Mouse (Mus musculus): ENCODE data around the gene Map4k3. TPM values are rescaled to one million over a fixed set of nuclear protein-coding genes. Genes with fewer than 3 reads are reported as not detected.
"Not testable (repeated sequence)": the region's sequence is repeated elsewhere in the genome, so short reads cannot be mapped to it uniquely, and the experiment has no call there.

Map4k3 gene
- polyA plus RNA-seq, 1 experiment from 2014 or later: 23.5 TPM

DNA sequence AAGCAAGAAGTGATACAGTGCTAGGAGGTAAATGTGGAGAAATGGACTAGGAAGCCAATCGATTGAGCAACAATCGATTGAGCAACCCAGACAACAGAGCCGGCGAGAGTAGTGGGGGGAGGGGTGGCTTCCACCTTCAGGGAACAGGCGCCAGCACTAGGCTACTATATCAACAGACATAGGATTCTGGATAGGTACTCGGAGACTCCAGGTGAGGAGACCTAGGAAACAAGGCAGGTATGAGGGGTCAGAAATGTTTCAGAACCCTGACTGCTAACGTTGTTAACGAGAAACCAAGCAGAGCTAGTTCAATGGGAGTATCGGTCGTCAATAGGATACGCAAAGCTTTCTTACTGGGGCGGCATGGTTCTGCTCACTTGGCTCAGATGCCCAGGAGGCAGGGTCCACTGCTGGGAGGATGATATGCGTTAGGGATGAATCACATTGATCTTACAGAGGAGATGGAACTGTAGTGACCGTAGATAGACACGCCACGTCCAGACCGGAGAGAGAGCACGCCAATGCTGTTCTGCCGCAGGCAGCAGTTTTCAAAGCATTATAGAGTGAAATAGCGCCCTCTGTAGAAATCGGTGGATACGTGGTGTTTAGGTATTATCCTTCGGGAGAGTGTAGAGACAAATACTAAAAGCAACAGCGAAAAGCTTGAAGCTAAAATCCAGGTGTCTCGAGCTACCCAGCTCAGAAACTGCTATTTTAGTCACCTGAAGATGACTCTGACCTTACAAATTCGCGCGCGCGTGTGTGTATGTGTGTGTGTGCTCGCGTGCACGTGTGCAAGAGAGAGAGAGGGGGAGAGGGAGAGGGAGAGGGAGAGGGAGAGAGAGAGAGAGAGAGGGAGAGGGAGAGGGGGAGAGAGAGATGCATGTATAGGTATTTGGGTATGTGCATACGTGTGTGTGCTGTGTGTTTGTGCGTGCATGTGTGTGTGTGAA lies 174.7 kb downstream of the Map4k3 start:
- Histone ChIP-seq H3K4me3 (replicated peaks) (peak overlapping the region; percentile 59), H3K27ac (peak overlapping the region; percentile 79), H3K27me3 (no peaks in the 10 kb centered on the region), H3K9me3 (no peaks in the 10 kb centered on the region), H3K4me1 (replicated peaks) (peaks cover 11% of the 10 kb centered on the region; the same call in 1 of the 2 replicates), H3K4me2 (replicated peaks) (peak overlapping the region; percentile 60), H3K9ac (replicated peaks) (peak overlapping the region; percentile 71), H3K36me3 (peaks cover 10% of the 10 kb centered on the region)
- peak; percentile 92 for ATAC-seq
- WGBS: 4% methylated on average over 35 of the region's 35 CpGs

DNA sequence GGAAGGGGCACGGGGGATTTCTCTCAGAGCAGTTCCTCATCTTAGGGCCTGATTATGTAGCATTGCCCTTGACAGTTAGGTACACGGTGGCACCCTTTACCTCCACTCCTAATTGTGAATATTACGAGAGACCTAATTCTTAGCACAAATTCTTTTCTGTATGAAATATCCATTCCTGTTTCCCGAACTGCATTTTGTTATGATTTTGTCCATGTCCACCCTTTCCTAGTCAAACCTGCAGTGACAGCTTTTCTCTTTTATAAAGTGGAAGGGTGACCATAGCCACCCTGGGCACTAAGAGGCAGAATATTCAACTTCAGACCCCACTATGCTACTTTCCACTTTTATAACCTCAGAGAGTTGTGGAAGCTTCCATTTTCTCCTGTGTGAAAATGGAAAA lies 175.6 kb downstream of the Map4k3 start:
- H3K9ac ChIP-seq (replicated peaks): no peak overlapping the region

DNA sequence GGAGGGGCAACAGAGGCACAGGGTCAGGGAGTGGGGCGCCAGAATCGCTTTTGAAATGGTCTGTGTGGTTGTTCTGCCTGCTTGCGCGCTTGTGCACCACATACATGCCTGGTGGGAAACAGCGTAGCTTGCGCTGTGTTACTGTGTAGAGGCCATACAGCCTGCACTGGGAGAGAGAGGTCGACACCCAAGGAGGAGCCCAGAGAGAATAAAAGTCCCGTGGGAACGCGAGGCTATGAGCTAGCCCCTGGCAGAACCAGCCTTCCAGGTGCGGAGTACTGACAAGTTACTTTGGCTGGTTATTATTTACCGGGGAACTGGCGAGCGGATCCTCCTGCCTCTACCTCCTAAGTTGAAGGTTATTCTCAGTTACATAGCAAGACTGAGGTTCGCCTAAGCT lies 177.3 kb downstream of the Map4k3 start:
- Histone ChIP-seq H3K9me3 (no peaks in the 10 kb centered on the region), H3K4me1 (replicated peaks) (peaks cover 11% of the 10 kb centered on the region; the same call in 1 of the 2 replicates), H3K4me3 (replicated peaks) (no peak overlapping the region), H3K36me3 (0 out of 2 replicates have a peak, but pooled peaks cover 4% of the 10 kb centered on the region), H3K4me2 (replicated peaks) (no peak overlapping the region), H3K9ac (replicated peaks) (no peak overlapping the region), H3K27ac (no peak overlapping the region), H3K27me3 (no peaks in the 10 kb centered on the region)
- ATAC-seq: no peak
- 82% methylated on average over 15 of the region's 15 CpGs for WGBS

More for the DNA sequence above, 175.6 kb downstream of the Map4k3 start:
- H3K4me2 ChIP-seq (replicated peaks): peak overlapping the region; percentile 60
- no peaks in the 10 kb centered on the region for H3K9me3 ChIP-seq
- H3K27me3 ChIP-seq: no peaks in the 10 kb centered on the region
- H3K36me3 ChIP-seq: peaks cover 10% of the 10 kb centered on the region
- WGBS: 76% methylated on average over 4 of the region's 4 CpGs
- no peak for ATAC-seq
- H3K27ac ChIP-seq: peak overlapping the region; percentile 79; the same call in 1 of the 2 replicates
- H3K4me3 ChIP-seq (replicated peaks): peak overlapping the region; percentile 59
- peaks cover 11% of the 10 kb centered on the region; the same call in 1 of the 2 replicates for H3K4me1 ChIP-seq (replicated peaks)

DNA sequence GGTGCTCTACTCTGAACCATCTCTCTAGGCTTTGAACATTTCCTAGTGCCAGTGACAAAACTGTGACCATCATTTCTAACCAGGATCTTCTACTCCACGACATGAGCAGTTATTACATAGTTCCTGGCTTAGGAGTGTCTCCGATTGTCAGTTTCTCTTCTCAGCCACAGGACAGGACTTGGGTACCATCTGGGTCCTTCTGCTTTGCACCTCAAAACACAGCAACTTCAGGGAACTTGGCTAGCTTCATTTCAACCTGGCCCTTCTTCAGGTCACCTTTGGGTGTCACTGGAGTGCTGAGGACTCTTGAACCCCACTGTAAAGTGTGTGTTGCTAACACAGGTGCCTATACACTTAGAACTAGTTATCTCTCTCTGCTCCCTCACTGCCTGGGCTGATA lies 181.4 kb downstream of the Map4k3 start:
- no peaks in the 10 kb centered on the region for H3K36me3 ChIP-seq
- no peak overlapping the region for H3K4me2 ChIP-seq (replicated peaks)
- 97% methylated on average over 2 of the region's 2 CpGs for WGBS
- H3K4me3 ChIP-seq (replicated peaks): no peak overlapping the region
- no peak overlapping the region for H3K27ac ChIP-seq
- no peak for ATAC-seq
- H3K27me3 ChIP-seq: no peaks in the 10 kb centered on the region
- H3K4me1 ChIP-seq (replicated peaks): no peaks in the 10 kb centered on the region
- no peaks in the 10 kb centered on the region for H3K9me3 ChIP-seq
- H3K9ac ChIP-seq (replicated peaks): no peak overlapping the region

DNA sequence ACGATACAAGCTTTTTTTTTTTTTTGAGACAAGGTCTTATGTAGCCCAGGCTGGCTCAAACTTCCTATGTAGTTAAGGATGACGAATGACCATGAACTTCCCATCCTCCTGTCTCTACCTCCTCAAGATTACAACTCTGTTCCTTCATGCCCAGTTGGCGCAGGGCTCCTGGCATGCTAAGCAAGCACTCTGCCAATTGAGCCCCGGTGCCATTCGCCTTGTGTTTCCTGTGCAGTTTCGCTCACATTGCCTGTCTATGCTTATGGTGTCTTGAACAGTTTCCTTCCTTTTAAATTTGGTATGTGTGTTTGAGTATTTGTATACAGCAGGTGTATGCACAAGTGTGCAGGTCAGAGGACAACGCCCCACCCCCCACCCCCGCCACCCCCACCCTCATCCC lies 182.1 kb downstream of the Map4k3 start:
- Histone ChIP-seq H3K9me3 (no peaks in the 10 kb centered on the region), H3K9ac (replicated peaks) (no peak overlapping the region), H3K27ac (no peak overlapping the region), H3K4me2 (replicated peaks) (no peak overlapping the region), H3K4me1 (replicated peaks) (no peaks in the 10 kb centered on the region), H3K36me3 (no peaks in the 10 kb centered on the region), H3K27me3 (no peaks in the 10 kb centered on the region), H3K4me3 (replicated peaks) (no peak overlapping the region)
- ATAC-seq: no peak
- 92% methylated on average over 8 of the region's 8 CpGs for WGBS

DNA sequence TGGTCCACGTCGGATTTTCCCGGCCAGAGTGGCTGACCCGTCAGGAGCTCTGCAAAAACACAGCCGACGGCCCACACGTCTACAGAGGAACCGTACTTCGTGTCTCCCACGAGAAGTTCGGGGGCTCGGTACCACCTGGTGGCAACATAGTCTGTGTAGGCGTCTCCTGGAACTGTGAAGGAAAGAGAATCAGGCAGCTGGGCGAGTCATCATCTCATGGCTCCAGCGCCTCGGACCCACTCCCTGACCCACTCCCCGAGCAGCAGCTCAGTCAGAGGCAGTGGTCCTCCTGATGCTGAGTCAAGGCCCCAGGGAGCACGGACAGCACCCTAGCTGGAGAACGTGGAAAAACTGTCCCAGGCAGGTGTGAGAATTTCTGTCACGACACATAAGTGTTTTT lies 184.6 kb downstream of the Map4k3 start:
- no peak for ATAC-seq
- no peak overlapping the region for H3K27ac ChIP-seq
- WGBS: 92% methylated on average over 20 of the region's 20 CpGs
- no peaks in the 10 kb centered on the region for H3K36me3 ChIP-seq
- no peak overlapping the region for H3K4me2 ChIP-seq (replicated peaks)
- H3K9me3 ChIP-seq: no peaks in the 10 kb centered on the region
- no peak overlapping the region for H3K4me3 ChIP-seq (replicated peaks)
- no peaks in the 10 kb centered on the region for H3K27me3 ChIP-seq
- H3K9ac ChIP-seq (replicated peaks): no peak overlapping the region
- H3K4me1 ChIP-seq (replicated peaks): no peaks in the 10 kb centered on the region

DNA sequence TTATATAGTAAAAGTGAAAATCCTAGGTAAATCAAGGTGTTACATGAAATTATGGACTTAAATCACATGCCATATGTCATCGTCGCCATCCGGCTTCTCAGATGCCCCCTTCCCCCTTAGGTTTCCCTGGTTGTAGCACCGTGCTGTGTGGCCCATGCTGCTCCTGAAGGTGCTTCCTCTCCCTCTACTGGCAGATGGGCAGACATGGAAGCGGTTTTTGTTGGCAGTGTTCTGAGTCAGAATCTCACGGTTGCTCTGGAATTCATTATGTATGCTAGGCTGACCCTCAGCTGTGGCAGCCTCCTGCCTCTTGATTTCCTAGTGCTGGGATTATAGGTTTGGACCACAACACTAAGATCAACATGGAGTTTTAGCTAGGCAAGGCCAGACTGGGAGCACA lies 191.1 kb downstream of the Map4k3 start:
- Histone ChIP-seq H3K4me2 (replicated peaks) (no peak overlapping the region), H3K27ac (no peak overlapping the region), H3K4me1 (replicated peaks) (no peaks in the 10 kb centered on the region), H3K36me3 (no peaks in the 10 kb centered on the region), H3K9ac (replicated peaks) (no peak overlapping the region), H3K4me3 (replicated peaks) (no peak overlapping the region), H3K9me3 (no peaks in the 10 kb centered on the region), H3K27me3 (no peaks in the 10 kb centered on the region)
- WGBS: 61% methylated on average over 6 of the region's 6 CpGs
- ATAC-seq: no peak

DNA sequence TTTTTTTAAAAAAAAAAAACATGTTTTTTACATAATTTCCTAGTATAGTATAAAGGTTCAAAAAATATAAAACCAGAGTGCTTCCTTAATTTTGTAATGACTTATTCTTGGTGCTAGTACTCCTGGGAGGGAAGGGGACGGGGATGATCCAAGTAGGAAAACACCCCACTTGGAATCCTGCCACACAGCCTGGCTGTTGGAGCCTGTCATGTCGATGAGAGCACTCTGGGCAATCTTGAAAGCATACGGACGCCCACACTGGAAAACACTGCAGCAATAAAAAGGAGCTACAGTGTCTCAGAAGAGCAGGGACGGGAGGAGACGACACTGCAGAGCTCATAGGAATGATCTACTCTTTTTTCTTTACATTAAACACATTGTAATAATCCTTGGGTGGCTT lies 192.7 kb downstream of the Map4k3 start:
- no peak overlapping the region for H3K4me3 ChIP-seq (replicated peaks)
- no peaks in the 10 kb centered on the region for H3K4me1 ChIP-seq (replicated peaks)
- H3K27me3 ChIP-seq: no peaks in the 10 kb centered on the region
- no peak overlapping the region for H3K9ac ChIP-seq (replicated peaks)
- no peak overlapping the region for H3K27ac ChIP-seq
- no peak overlapping the region for H3K4me2 ChIP-seq (replicated peaks)
- H3K36me3 ChIP-seq: no peaks in the 10 kb centered on the region
- ATAC-seq: no peak
- no peaks in the 10 kb centered on the region for H3K9me3 ChIP-seq
- 81% methylated on average over 6 of the region's 6 CpGs for WGBS

DNA sequence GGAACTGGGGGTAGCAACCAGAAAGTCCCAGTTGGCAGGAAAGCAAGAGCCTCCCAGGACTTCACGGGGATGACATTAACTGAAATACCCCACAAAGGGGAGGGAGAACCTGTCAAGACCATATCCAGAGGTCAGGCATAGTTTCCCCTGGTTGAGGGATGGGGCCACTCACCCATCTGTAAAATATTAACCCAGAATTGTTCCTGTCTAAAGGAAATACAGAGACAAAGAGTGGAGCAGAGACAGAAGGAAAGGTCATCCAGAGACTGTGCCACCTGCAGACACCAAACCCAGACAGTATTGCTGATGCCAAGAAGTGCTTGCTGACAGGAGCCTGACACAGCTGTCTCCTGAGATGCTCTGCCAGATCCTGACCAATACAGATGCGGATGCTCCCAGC lies 196.9 kb downstream of the Map4k3 start:
- H3K4me1 ChIP-seq (replicated peaks); H3K4me2 ChIP-seq (replicated peaks); H3K27ac ChIP-seq; H3K9ac ChIP-seq (replicated peaks); ATAC-seq; H3K27me3 ChIP-seq; H3K9me3 ChIP-seq; H3K4me3 ChIP-seq (replicated peaks); H3K36me3 ChIP-seq: not testable (repeated sequence)
- 82% methylated on average over 2 of the region's 2 CpGs for WGBS

Other genes with a start within 250 kb of the Map4k3 start
- gene Sos1, start 248.0 kb downstream of the Map4k3 start, polyA plus RNA-seq (2015; fragmentation: Nextera tagmentation; extraction: Ambion mirVana): 7.2 and 7.3 TPM in 2 replicates
- 1.8 and 2.9 TPM in 2 replicates for gene Cdkl4, start 150.7 kb downstream of the Map4k3 start, polyA plus RNA-seq (2015; fragmentation: Nextera tagmentation; extraction: Ambion mirVana)
- 25.7 and 32.0 TPM in 2 replicates for gene Tmem178, start 216.1 kb upstream of the Map4k3 start, polyA plus RNA-seq (2015; fragmentation: Nextera tagmentation; extraction: Ambion mirVana)

All from midbrain, embryonic 13.5 days (tissue).